Mouse (Mus musculus): Measurements from ENCODE around the gene Ube2g1.

GRCm38 (mm10) chr11:72608071-72608679 is 1.1 kb downstream of the Ube2g1 start:
- TF ChIP-seq POLR2A (IDR thresholded peaks at IDR 0.05; ENCODE audit: control insufficient read depth, extremely low read depth, insufficient read depth, low read length, poor library complexity) (peak; percentile 69; the same call in 1 of the 2 replicates), CTCF (IDR thresholded peaks at IDR 0.05; ENCODE audit: borderline replicate concordance, control insufficient read depth, extremely low read depth, insufficient read depth, low read length, poor library complexity) (no peak)
